Comparison of ENCODE assay signal across 8 mouse cellular contexts in genomic region chr14:11551892-11552291, GRCm38 (mm10). TPM values are rescaled to one million over a fixed set of nuclear protein-coding genes. Genes with fewer than 3 reads are reported as not detected.
A peak's percentile ranks its signal among the peaks of the same experiment; 100 is the strongest.
DNase-seq lines count a peak whose midpoint lies in the region; ATAC-seq lines count a peak whose summit lies in the region.

No protein-coding gene starts in this region.

- no peaks in the 10 kb centered on the region for H3K36me3 ChIP-seq in heart, embryonic 13.5 days
- H3K36me3 ChIP-seq in forebrain, embryonic 10.5 days (replicated peaks): no peaks in the 10 kb centered on the region
- no peaks in the 10 kb centered on the region for H3K36me3 ChIP-seq in limb, embryonic 12.5 days

- peaks cover 23% of the 10 kb centered on the region for H3K4me1 ChIP-seq in heart, embryonic 13.5 days
- H3K4me1 ChIP-seq in forebrain, embryonic 10.5 days: peaks cover 40% of the 10 kb centered on the region
- peaks cover 19% of the 10 kb centered on the region for H3K4me1 ChIP-seq in limb, embryonic 12.5 days (replicated peaks)

- ATAC-seq in heart, embryonic 13.5 days (ENCODE audit: extremely low read depth, insufficient number of reproducible peaks, low FRiP score, low TSS enrichment): no peak
- no peak for ATAC-seq in limb, embryonic 12.5 days (ENCODE audit: insufficient number of reproducible peaks, insufficient read depth, low FRiP score, low TSS enrichment, low read depth)
- no peak for ATAC-seq in megakaryocyte progenitor cell, adult 5-6 weeks (replicated peaks; ENCODE audit: poor library complexity)

- peak overlapping the region; percentile 96 for H3K9ac ChIP-seq in heart, embryonic 13.5 days
- no peak overlapping the region for H3K9ac ChIP-seq in limb, embryonic 12.5 days (replicated peaks)

- H3K4me3 ChIP-seq in heart, embryonic 13.5 days: peak overlapping the region; percentile 90
- peak overlapping the region; percentile 88 for H3K4me3 ChIP-seq in forebrain, embryonic 10.5 days
- H3K4me3 ChIP-seq in limb, embryonic 12.5 days (replicated peaks): peak overlapping the region; percentile 79

- H3K4me2 ChIP-seq in heart, embryonic 13.5 days: peak overlapping the region; percentile 97
- H3K4me2 ChIP-seq in limb, embryonic 12.5 days: peak overlapping the region; percentile 94

- 13% methylated on average over 11 of the region's 11 CpGs for WGBS in heart, embryonic 13.5 days
- WGBS in forebrain, embryonic 10.5 days: 25% methylated on average over 11 of the region's 11 CpGs
- 11% methylated on average over 11 of the region's 11 CpGs for WGBS in limb, embryonic 12.5 days

- DNase-seq in heart, postnatal 4 days: no peak
- DNase-seq in forebrain, embryonic 10.5 days (ENCODE audit: extremely low spot score, low spot score): no peak
- peak; percentile 27 for DNase-seq in neural tube, embryonic 10.5 days (ENCODE audit: extremely low spot score, low spot score)
- DNase-seq in layer of hippocampus, postnatal 25 days (ENCODE audit: extremely low spot score in 1 of 2, low spot score in 1 of 2): no peak
- no peak for DNase-seq in left cerebral cortex, postnatal 36 days (ENCODE audit: low spot score in 2 of 2)

- intact Hi-C loops in left cerebral cortex, postnatal 36 days (cut with DNase I): loop anchor here (10.0 kb wide), 2 partner anchors 333 to 387 kb away; partner anchors contain the start of gene Fhit

- no peaks in the 10 kb centered on the region for H3K27me3 ChIP-seq in heart, embryonic 13.5 days (replicated peaks)
- H3K27me3 ChIP-seq in forebrain, embryonic 10.5 days (ENCODE audit: poor library complexity, severe bottlenecking): peaks cover 12% of the 10 kb centered on the region
- no peaks in the 10 kb centered on the region for H3K27me3 ChIP-seq in limb, embryonic 12.5 days

- H3K9me3 ChIP-seq in heart, embryonic 13.5 days: no peaks in the 10 kb centered on the region
- H3K9me3 ChIP-seq in forebrain, embryonic 10.5 days: no peaks in the 10 kb centered on the region
- H3K9me3 ChIP-seq in limb, embryonic 12.5 days: no peaks in the 10 kb centered on the region

- no peak overlapping the region for H3K27ac ChIP-seq in heart, embryonic 13.5 days (replicated peaks)
- H3K27ac ChIP-seq in forebrain, embryonic 10.5 days: no peak overlapping the region
- no peak overlapping the region for H3K27ac ChIP-seq in limb, embryonic 12.5 days

RNA-seq across cellular contexts. Expression of gene Ptprg, which starts 1.4 kb away (rescaled TPM):
- polyA plus RNA-seq in heart, embryonic 13.5 days (2015; fragmentation: Nextera tagmentation; extraction: Ambion mirVana): 13.6 and 18.3 TPM in 2 replicates
- 10 to 100 TPM; 69.3 to 72.5 TPM for total RNA-seq in heart, postnatal 4 days (2021)
- 37.0 and 38.6 TPM in 2 replicates for polyA plus RNA-seq in forebrain, embryonic 10.5 days (2016; fragmentation: Nextera tagmentation; extraction: Ambion mirVana)
- polyA plus RNA-seq in limb, embryonic 12.5 days (2016; fragmentation: Nextera tagmentation; extraction: Ambion mirVana): 37.5 and 39.8 TPM in 2 replicates
- 100 to 1,000 TPM; 109 to 133 TPM for total RNA-seq in layer of hippocampus, postnatal 25 days (2021)
- total RNA-seq in megakaryocyte progenitor cell, adult 5-6 weeks (2015): not detected in 2 replicates
- not detected in 2 replicates for total RNA-seq in megakaryocyte progenitor cell, adult 5-6 weeks (2017)
- total RNA-seq in left cerebral cortex, postnatal 36 days (2021): 100 to 1,000 TPM in 1 of 2 experiments, 10 to 100 TPM in 1; 95.1 to 108 TPM

Comparison
In these comparisons a context has a peak if more than half of its experiments do, and no peak if none do; other contexts are left out.
1. RNA of gene Ptprg, which starts 1.4 kb away (total RNA-seq): 109 to 133 TPM in layer of hippocampus, postnatal 25 days, 95.1 to 108 TPM in left cerebral cortex, postnatal 36 days and 69.3 to 72.5 TPM in heart, postnatal 4 days; not detected in megakaryocyte progenitor cell, adult 5-6 weeks; every median in the first group is over 10 times any median in the second.
2. Peak in every context shown above with its lines, with median percentiles within 50 percentile points of each other: H3K4me3 ChIP-seq.